Mouse (Mus musculus): ENCODE results near the gene Cog3. TPM values are rescaled to one million over a fixed set of nuclear protein-coding genes. Genes with fewer than 3 reads are reported as not detected.

Gene Cog3
- total RNA-seq, 2 experiments from 2014 or later, result 23.5 to 24.8 TPM

GRCm38 (mm10) chr14:75761028-75761805 is 6.9 kb upstream of the Cog3 start:
- DNase-seq (ENCODE audit: low spot score in 2 of 2), result peak in 1 of 2 experiments; percentile 72

GRCm38 (mm10) chr14:75758401-75758800 is 4.1 kb upstream of the Cog3 start:
- DNase-seq (ENCODE audit: low spot score in 2 of 2), result no peak

GRCm38 (mm10) chr14:75757821-75758220 is 3.5 kb upstream of the Cog3 start:
- DNase-seq (ENCODE audit: low spot score in 2 of 2), result no peak

GRCm38 (mm10) chr14:75756971-75757370 is 2.7 kb upstream of the Cog3 start:
- no peak for DNase-seq (ENCODE audit: low spot score in 2 of 2)

GRCm38 (mm10) chr14:75753206-75753605 is 1.1 kb downstream of the Cog3 start:
- no peak for DNase-seq (ENCODE audit: low spot score in 2 of 2)

GRCm38 (mm10) chr14:75751040-75751439 is 3.3 kb downstream of the Cog3 start:
- DNase-seq (ENCODE audit: low spot score in 2 of 2), result no peak

GRCm38 (mm10) chr14:75749123-75749522 is 5.2 kb downstream of the Cog3 start:
- DNase-seq (ENCODE audit: low spot score in 2 of 2), result no peak

GRCm38 (mm10) chr14:75747960-75748359 is 6.4 kb downstream of the Cog3 start:
- peak in 1 of 2 experiments; percentile 12 for DNase-seq (ENCODE audit: low spot score in 2 of 2)

GRCm38 (mm10) chr14:75741904-75742303 is 12.4 kb downstream of the Cog3 start:
- DNase-seq (ENCODE audit: low spot score in 2 of 2), result no peak

GRCm38 (mm10) chr14:75735597-75735996 is 18.7 kb downstream of the Cog3 start:
- DNase-seq (ENCODE audit: low spot score in 2 of 2), result no peak

- DNase-seq (ENCODE audit: low spot score in 2 of 2), result no peak
These were observed 21.7 kb downstream of the Cog3 start for GRCm38 (mm10) chr14:75732631-75733030.

- no peak for DNase-seq (ENCODE audit: low spot score in 2 of 2)
These were observed 23.0 kb downstream of the Cog3 start for GRCm38 (mm10) chr14:75731361-75731760.

- DNase-seq (ENCODE audit: low spot score in 2 of 2), result no peak
These were observed 26.2 kb downstream of the Cog3 start for GRCm38 (mm10) chr14:75728111-75728510.

GRCm38 (mm10) chr14:75727046-75727445 is 27.3 kb downstream of the Cog3 start:
- DNase-seq (ENCODE audit: low spot score in 2 of 2), result peak in 1 of 2 experiments; percentile 26

- DNase-seq (ENCODE audit: low spot score in 2 of 2), result no peak
These were observed 31.5 kb downstream of the Cog3 start for GRCm38 (mm10) chr14:75722816-75723215.

- DNase-seq (ENCODE audit: low spot score in 2 of 2), result peak; percentile 45 to 77
These were observed 32.2 kb downstream of the Cog3 start for GRCm38 (mm10) chr14:75721977-75722563.

GRCm38 (mm10) chr14:75720121-75720520 is 34.2 kb downstream of the Cog3 start:
- DNase-seq (ENCODE audit: low spot score in 2 of 2), result no peak

GRCm38 (mm10) chr14:75716410-75716809 is 37.9 kb downstream of the Cog3 start:
- DNase-seq (ENCODE audit: low spot score in 2 of 2), result no peak

GRCm38 (mm10) chr14:75713661-75714060 is 40.7 kb downstream of the Cog3 start:
- DNase-seq (ENCODE audit: low spot score in 2 of 2), result peak in 1 of 2 experiments; percentile 14

GRCm38 (mm10) chr14:75712687-75713086 is 41.6 kb downstream of the Cog3 start:
- DNase-seq (ENCODE audit: low spot score in 2 of 2), result no peak

GRCm38 (mm10) chr14:75711731-75712130 is 42.6 kb downstream of the Cog3 start:
- DNase-seq (ENCODE audit: low spot score in 2 of 2), result no peak

- DNase-seq (ENCODE audit: low spot score in 2 of 2), result no peak
These were observed 45.3 kb downstream of the Cog3 start for GRCm38 (mm10) chr14:75708986-75709385.

- no peak for DNase-seq (ENCODE audit: low spot score in 2 of 2)
These were observed 46.5 kb downstream of the Cog3 start for GRCm38 (mm10) chr14:75707771-75708170.
